Mouse (Mus musculus) liver, embryonic 14.5 days (tissue): ENCODE data around the gene Frmd3.

ENCODE experiments used
- CTCF ChIP-seq: IDR thresholded peaks from 2 replicates; pipeline ENCODE4 v1.5.1; 2016; ENCODE audit warnings: antibody characterized with exemption, low read depth, control low read depth
- EP300 ChIP-seq: IDR thresholded peaks from 2 replicates; pipeline ENCODE4 v1.6.1; 2016; ENCODE audit warnings: antibody characterized with exemption, low read depth

DNA sequence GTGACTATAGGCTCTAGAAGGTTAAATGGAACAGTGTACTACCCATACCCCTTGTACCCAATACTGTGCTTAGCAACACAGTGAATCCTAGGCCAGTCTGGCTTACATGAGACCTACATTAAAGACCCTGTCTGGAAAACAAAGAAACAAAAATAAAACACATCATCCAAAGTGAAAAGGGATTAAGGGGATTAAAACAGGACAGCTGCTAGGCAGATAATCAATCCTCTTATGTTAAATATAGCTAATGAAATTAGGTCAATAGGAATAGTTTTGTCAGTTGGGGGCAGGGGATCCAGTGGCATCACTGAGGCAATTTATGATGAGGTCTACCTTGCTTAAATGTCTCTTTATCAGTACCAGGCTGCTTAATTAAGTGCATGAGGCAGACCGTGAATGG is 228.9 kb downstream of the Frmd3 start, which contains the start of gene Kdm4c:
- TF ChIP-seq CTCF (no peak), EP300 (no peak)
